Comparison of ENCODE assay signal across 16 mouse cellular contexts in the genomic region with DNA sequence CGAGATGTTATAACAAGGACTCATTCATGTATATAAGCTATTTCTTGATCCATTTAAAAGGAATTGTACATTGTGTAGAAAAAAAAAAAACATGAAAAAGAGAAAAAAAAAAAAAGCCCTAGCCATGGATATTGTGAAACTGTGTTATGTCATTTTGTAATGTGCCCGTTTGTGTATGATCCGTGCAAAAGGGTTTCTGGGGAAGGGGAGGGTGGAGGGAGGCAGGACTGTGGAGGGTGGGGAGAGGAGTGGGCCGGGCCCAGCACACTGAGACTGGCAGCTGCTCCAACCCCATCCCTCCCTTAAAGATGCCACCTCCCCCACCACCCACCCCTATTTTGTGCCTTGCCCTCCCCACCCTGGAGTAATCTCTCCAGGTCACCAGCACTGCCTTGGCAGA.
"Had no signal": no experiment of that assay in that cellular context is flagged by ENCODE, and none has a peak within 500 bp of the region (broad histone marks: within the 10 kb centered on the region; RNA-seq: fewer than 3 reads in every experiment).

No protein-coding gene starts in this region.

- ATAC-seq: hindbrain, postnatal 0 days; intestine, embryonic 16.5 days; liver, embryonic 12.5 days had no signal

- DNase-seq: gastrocnemius, adult 2 months; gastrocnemius, postnatal 10 days; gastrocnemius, postnatal 25 days; heart, adult 18-20 months; heart, postnatal 10 days; kidney, adult 11 months; kidney, adult 2 months; kidney, adult 9 months; kidney, postnatal 25 days; kidney, postnatal 4 days; layer of hippocampus, adult 9-11 months; layer of hippocampus, postnatal 36 days; left cerebral cortex, postnatal 4 days had no signal
